Mouse (Mus musculus): ENCODE measurements at regions not wholly inside any gene's neighbourhood (a gene's known extent, or its start where the extent isn't known, plus 50 kb on each side); places are given as distances from the start of the nearest gene placed in this dataset.

DNA sequence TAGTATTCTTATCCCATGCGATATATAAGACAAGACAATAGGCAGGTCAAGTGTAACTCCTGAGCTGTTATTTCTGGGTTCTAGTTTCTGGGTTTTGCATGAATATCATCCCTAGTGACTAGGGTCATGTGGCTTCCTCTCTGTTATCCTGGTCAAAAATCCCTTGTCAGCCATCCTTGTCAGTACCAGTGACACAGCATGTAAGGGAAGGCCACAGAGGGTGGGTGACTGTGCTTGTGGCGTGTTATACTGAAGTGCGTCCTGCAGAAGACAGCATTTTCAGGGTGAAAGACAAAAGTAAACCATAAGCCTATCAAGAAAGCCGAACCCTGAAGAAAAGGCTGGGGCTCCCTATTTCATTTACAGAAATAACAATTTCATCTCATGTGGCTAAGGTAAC, 50.7 kb upstream of the Echdc3 start:
- Histone ChIP-seq H3K27ac (ENCODE audit: low read depth) (no peak overlapping the region), H3K36me3 (ENCODE audit: insufficient read depth) (no peaks in the 10 kb centered on the region), H3K4me3 (ENCODE audit: low read depth, low read length) (no peak overlapping the region), H3K4me2 (no peak overlapping the region), H3K9ac (no peak overlapping the region), H3K27me3 (ENCODE audit: insufficient read depth, low read length) (no peaks in the 10 kb centered on the region), H3K9me3 (ENCODE audit: low read depth, low read length) (no peaks in the 10 kb centered on the region), H3K4me1 (ENCODE audit: insufficient read depth) (peaks cover 12% of the 10 kb centered on the region)
- ATAC-seq (ENCODE audit: insufficient read depth), result no peak
- 91% methylated on average over 4 of the region's 4 CpGs for WGBS
- TF ChIP-seq CTCF (IDR thresholded peaks at IDR 0.05; ENCODE audit: low read depth), result no peak
- no peak for DNase-seq

DNA sequence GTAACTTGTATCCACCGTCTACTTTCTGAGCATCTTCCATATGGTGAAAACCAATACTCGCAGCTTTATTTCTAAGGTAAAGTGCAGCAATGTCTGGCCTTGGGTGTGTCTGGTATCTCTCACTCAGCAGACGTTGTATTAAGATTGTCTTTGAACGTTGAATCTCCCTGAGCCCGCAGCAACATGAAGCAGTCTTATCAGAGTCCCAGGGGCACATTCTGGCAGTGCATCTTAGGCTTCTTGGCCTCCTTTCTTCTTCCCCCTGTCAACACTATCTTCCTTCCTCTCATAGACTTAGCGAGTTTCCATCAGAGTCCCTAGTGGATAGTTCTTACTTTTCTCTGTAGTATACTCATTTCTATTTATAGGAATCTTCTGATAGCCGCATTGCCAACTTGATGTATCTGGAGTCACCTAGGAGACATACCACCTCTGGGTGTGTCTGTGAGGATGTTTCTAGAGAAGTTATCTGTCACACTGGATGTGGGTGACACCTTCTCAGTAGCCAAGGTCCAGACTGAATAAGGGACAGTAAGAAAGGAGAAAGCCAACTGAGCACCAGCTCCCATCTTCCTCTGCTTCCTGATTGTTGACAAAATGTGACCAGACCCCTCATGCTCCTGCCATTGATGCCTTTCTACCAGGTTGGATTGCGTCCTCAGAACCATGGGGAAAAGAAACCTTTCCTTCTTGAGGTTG, 51.4 kb upstream of the Echdc3 start:
- 80% methylated on average over 8 of the region's 8 CpGs for WGBS
- no peak overlapping the region for H3K4me2 ChIP-seq
- no peak overlapping the region for H3K27ac ChIP-seq (ENCODE audit: low read depth)

DNA sequence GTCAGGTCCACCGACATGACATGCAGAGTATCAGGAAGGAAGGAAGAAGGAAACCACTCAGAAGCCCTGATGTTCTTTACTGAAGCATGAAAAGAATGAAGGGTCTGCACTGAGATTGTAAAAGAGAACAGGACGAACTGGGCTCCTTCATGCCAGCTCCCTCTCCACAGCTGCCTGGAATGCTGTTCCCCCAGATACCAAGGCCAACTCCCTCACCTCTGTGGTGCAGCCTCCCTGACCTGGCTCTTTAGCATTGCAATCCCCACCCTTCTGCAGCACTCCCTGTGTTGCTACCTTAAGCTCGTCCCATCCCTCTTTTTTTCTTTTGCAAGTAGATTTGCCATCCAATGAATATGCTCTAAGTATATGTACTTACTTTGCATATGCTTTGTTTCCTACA, 52.3 kb upstream of the Echdc3 start:
- Histone ChIP-seq H3K4me2 (no peak overlapping the region), H3K9ac (no peak overlapping the region), H3K9me3 (ENCODE audit: low read depth, low read length) (no peaks in the 10 kb centered on the region), H3K27ac (ENCODE audit: low read depth) (peak overlapping the region; percentile 78), H3K36me3 (ENCODE audit: insufficient read depth) (no peaks in the 10 kb centered on the region), H3K4me3 (ENCODE audit: low read depth, low read length) (no peak overlapping the region), H3K4me1 (ENCODE audit: insufficient read depth) (peaks cover 12% of the 10 kb centered on the region), H3K27me3 (ENCODE audit: insufficient read depth, low read length) (no peaks in the 10 kb centered on the region)
- peak; percentile 47 for DNase-seq
- 38% methylated on average over 3 of the region's 3 CpGs for WGBS
- no peak for TF ChIP-seq CTCF (IDR thresholded peaks at IDR 0.05; ENCODE audit: low read depth)
- ATAC-seq (ENCODE audit: insufficient read depth), result peak; percentile 64; the same call in 1 of the 2 replicates

More for the DNA sequence above, 51.4 kb upstream of the Echdc3 start:
- Histone ChIP-seq H3K9me3 (ENCODE audit: low read depth, low read length) (no peaks in the 10 kb centered on the region), H3K36me3 (ENCODE audit: insufficient read depth) (no peaks in the 10 kb centered on the region), H3K27me3 (ENCODE audit: insufficient read depth, low read length) (no peaks in the 10 kb centered on the region), H3K4me1 (ENCODE audit: insufficient read depth) (peaks cover 12% of the 10 kb centered on the region), H3K4me3 (ENCODE audit: low read depth, low read length) (no peak overlapping the region), H3K9ac (no peak overlapping the region)
- ATAC-seq (ENCODE audit: insufficient read depth) (no peak), DNase-seq (no peak)
- TF ChIP-seq CTCF (IDR thresholded peaks at IDR 0.05; ENCODE audit: low read depth), result no peak

DNA sequence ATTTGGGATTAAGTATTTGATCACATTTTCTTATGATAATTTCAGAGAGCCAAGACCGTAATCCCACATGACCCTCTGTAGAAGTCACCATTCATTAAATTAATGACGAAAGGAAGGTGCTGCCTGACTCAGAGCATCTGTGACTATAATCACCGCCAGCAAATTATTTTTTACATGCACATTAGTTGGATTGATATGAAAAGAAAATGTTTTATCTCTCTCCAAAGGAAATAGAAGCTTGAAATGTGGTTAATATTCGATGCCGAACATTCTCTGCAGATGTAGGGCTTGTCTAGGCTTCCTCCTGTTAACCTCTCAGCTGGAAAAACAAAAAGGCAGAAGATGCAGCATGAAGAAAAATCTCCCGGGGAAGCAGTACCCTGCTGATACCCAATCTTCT, 54.2 kb upstream of the Echdc3 start:
- no peak overlapping the region for H3K9ac ChIP-seq
- DNase-seq, result no peak
- H3K36me3 ChIP-seq (ENCODE audit: insufficient read depth), result no peaks in the 10 kb centered on the region
- no peak for ATAC-seq (ENCODE audit: insufficient read depth)
- H3K4me1 ChIP-seq (ENCODE audit: insufficient read depth), result peaks cover 12% of the 10 kb centered on the region
- no peak overlapping the region for H3K27ac ChIP-seq (ENCODE audit: low read depth)
- 35% methylated on average over 6 of the region's 6 CpGs for WGBS
- TF ChIP-seq CTCF (IDR thresholded peaks at IDR 0.05; ENCODE audit: low read depth), result no peak
- H3K4me3 ChIP-seq (ENCODE audit: low read depth, low read length), result no peak overlapping the region
- no peaks in the 10 kb centered on the region for H3K9me3 ChIP-seq (ENCODE audit: low read depth, low read length)
- H3K27me3 ChIP-seq (ENCODE audit: insufficient read depth, low read length), result no peaks in the 10 kb centered on the region
- H3K4me2 ChIP-seq, result 0 out of 2 replicates have a peak overlapping the region, but pooled peaks have one; percentile 20

DNA sequence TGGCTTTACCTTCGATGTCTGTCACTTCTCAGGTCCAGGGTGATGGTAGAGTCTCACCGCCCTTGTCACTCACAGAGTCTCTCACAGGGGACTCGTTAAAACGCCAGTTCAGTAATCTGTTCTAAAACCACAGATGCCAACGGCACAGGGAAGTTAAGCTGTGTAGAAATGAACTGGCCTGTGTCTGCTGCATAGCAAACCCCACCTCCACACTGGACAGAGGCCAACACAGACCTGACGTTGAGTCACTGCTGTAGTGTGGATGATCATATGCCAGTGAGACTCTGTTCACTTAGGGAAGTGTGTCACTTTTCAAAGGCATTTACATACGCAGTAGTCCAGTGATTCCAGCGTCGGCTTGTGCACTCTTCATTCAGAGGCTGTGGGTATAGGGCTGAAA, 54.7 kb upstream of the Echdc3 start:
- 0 out of 2 replicates have a peak overlapping the region, but pooled peaks have one; percentile 20 for H3K4me2 ChIP-seq

DNA sequence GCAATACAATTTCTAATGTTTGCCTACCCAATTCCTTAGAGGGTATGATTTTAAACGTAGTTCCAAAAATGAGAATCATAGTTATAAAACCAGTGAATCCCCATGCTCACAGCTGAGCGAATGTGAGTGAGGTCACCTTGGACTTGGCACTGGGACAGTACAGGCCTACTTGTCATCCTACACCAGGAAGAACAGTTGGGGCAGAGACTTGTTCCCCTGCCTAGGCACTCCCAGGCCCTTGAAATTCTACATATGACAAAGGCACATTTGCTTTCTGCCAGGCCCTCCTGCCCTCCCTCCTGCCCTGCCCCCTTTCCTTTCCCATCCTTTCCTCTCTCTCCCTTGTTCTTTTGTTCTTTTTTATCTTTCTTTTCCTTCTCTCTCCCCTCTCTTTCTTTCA, 50.0 kb upstream of the Usp6nl start:
- Histone ChIP-seq H3K4me1 (ENCODE audit: insufficient read depth) (peaks cover 4% of the 10 kb centered on the region), H3K36me3 (ENCODE audit: insufficient read depth) (no peaks in the 10 kb centered on the region), H3K9ac (no peak overlapping the region), H3K27ac (ENCODE audit: low read depth) (no peak overlapping the region), H3K4me2 (no peak overlapping the region), H3K4me3 (ENCODE audit: low read depth, low read length) (no peak overlapping the region), H3K27me3 (ENCODE audit: insufficient read depth, low read length) (no peaks in the 10 kb centered on the region), H3K9me3 (ENCODE audit: low read depth, low read length) (no peaks in the 10 kb centered on the region)
- no peak for DNase-seq
- ATAC-seq (ENCODE audit: insufficient read depth), result no peak
- TF ChIP-seq CTCF (IDR thresholded peaks at IDR 0.05; ENCODE audit: low read depth), result no peak
- WGBS, result 77% methylated on average over 2 of the region's 2 CpGs

More for the DNA sequence above, 54.7 kb upstream of the Echdc3 start:
- DNase-seq (peak; percentile 70), ATAC-seq (ENCODE audit: insufficient read depth) (peak; percentile 47; the same call in 1 of the 2 replicates)
- H3K4me1 ChIP-seq (ENCODE audit: insufficient read depth), result peaks cover 12% of the 10 kb centered on the region
- no peak for TF ChIP-seq CTCF (IDR thresholded peaks at IDR 0.05; ENCODE audit: low read depth)
- no peaks in the 10 kb centered on the region for H3K27me3 ChIP-seq (ENCODE audit: insufficient read depth, low read length)
- H3K27ac ChIP-seq (ENCODE audit: low read depth), result no peak overlapping the region
- H3K9ac ChIP-seq, result no peak overlapping the region
- H3K4me3 ChIP-seq (ENCODE audit: low read depth, low read length), result no peak overlapping the region
- H3K36me3 ChIP-seq (ENCODE audit: insufficient read depth), result no peaks in the 10 kb centered on the region
- H3K9me3 ChIP-seq (ENCODE audit: low read depth, low read length), result no peaks in the 10 kb centered on the region
- WGBS, result 24% methylated on average over 9 of the region's 9 CpGs

All from lung, embryonic 14.5 days (tissue).